Mouse (Mus musculus): ENCODE data around the gene Nell2.

Nell2 gene

DNA sequence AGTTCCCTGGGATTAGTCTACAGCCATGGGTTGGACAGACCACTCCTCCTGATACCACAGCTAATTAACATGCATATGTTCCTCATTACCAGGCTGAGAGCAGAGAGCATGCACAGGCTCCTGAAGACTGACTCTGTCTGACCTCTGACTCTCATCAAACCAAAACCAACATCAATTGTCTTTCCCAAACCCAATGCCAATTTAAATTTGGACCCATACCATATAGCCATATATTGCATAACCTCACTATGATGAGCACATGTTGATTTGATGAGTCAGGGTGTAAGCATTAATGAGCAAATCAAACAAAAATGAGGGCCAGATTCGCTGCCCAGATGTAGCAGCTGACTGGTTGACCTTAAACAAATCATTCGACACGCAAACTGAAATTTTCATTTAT is 51.9 kb downstream of the Nell2 start:
- DNase-seq (ENCODE audit: extremely low read depth, low read depth, low spot score), result no peak

DNA sequence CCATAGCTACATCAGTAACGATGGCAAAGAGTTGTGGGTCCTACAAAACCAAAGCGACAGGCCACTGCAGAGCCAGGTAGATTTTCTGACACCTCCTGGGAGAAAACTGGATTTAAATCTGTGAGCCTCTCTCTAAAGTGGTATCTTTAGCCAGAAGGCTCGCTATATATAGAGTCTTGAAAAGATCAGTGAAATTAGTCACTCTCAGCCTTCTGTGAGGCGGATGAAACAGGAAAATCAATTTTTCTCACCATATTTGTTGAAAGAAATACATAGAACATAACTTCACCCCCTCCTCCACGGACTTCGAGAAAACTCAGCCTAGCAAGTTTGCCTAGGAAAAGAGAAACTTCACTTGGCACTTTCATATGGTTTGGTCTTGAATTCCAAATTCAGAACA is 54.4 kb downstream of the Nell2 start:
- no peak for DNase-seq (ENCODE audit: extremely low read depth, low read depth, low spot score)

DNA sequence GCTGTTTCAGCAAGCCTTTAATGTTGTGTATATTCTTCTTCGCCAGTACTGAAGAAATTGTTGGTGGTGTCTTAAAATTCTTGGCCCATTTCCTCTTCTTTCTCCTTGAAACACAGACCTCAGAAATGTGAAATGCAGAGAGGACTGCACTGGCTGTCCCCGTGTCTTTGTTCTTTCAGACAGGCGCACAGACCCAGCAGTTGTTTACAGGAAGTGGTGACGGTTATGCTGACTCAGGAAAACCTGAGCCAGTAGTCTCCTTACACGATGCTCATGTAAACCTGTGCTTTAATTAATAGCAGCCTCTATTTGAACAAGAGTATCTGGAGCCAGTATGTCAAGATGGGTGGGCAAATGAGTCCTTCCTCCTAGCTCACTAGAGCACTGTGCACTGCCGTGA is 61.2 kb downstream of the Nell2 start:
- DNase-seq (ENCODE audit: extremely low read depth, low read depth, low spot score), result no peak

DNA sequence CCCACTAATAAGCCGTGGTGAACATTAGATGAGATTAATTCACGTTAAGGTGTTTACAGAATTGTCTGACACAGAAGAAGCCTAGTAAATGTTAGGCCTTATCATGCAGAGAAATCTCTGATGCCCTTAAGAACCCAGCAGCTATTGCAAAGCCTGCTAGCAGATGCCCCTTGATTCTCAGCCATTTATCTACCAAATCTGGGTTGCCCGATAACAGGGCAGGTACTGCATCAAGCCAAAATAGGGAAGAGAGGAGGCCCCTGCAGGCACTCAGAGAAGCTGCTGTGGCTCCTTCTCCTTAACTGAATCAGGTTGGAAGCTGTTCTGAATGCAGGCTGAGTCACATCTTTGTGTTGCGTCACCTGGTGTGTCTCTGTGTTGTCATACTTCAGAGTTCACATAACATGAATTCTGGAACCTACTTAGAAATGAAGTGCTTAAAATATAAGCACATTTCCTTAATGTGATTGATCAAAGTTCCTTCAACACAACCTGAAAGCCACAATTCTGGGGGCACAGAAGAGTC is 68.3 kb downstream of the Nell2 start:
- DNase-seq (ENCODE audit: extremely low read depth, low read depth, low spot score), result no peak

DNA sequence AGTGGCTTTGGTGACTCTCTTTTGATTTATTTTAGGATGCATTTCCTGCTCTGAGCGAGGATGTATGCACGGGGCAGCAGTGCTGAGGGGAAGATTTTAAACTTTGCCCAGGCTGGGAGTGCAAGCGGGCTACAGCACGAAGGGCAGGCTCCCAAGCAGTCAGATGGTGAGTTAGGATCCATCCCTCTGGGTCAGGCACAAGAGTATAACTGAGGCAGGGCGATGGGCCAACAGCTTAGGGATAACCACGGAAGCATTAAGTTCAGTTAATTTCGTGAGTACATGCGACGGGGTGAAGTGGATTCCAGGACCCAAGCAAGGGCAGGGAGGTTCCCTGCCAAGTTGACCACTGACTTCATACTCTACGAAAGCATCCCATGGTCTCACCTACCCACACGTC is 83.8 kb downstream of the Nell2 start:
- DNase-seq (ENCODE audit: extremely low read depth, low read depth, low spot score), result no peak

DNA sequence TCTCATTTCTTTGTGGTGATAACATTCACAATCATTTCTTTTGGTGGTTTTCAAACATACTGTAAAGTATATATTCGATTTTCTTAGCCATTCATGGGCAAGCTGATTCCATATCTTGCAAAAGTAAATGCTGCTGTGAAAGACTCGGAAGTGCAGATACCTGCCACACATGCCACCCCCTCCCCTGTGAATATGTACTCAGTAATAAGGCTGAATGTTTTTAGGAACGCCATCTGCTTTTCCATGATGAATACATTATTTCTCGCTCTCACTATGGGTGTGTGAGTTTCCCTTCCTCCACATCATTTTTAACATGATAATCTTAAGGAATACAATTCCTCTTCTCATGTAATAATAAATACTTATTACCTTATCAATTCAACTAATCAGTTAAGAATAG is 90.6 kb downstream of the Nell2 start:
- no peak for DNase-seq (ENCODE audit: extremely low read depth, low read depth, low spot score)

DNA sequence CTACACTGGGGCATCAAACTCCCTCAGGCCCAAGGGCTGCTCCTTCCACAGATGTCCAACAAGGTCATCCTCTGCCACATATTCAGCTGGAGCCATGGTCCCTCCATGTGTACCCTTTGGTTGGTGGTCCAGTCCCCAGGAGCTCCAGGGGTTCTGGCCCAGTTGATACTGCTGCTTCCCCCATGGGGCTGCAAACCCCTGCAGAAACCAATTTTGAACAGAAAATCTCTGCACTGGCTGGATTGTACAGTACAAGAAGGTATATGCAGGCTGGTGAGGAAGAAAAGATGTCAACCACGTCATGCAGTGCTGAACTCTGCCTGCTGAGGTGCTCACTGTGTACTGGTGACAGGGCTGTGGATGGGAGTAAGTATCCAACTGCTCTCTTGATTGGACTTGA is 92.1 kb downstream of the Nell2 start:
- DNase-seq (ENCODE audit: extremely low read depth, low read depth, low spot score), result no peak

DNA sequence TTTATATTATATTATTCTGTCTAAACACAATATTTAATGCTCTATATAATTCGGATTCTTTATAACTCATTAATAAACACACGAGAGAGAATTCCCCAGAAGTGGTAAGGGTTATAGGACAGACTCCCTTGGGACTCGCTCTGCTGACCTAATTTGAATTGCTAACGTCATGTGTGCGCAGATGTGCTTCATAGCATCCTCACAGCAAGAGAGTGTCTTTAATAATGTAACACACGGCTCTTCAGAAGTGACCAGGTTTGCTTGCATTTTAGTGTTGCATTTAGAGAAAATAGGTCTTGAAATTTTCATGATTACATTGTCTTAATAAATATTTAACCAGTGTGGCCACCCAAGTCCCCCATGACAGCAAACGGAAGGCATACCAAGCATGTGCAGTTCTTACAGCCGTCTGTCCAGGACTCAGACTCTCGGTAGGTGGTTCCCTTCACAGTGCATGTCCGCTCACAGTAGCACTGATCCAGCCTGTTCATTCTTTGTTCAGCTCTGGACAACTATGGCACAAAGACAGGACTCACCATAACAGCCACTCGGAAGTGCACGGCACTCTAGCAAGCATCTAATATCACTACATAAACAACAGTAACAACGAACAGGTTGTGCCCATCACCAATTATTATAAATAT is 97.1 kb downstream of the Nell2 start:
- no peak for DNase-seq (ENCODE audit: extremely low read depth, low read depth, low spot score)

DNA sequence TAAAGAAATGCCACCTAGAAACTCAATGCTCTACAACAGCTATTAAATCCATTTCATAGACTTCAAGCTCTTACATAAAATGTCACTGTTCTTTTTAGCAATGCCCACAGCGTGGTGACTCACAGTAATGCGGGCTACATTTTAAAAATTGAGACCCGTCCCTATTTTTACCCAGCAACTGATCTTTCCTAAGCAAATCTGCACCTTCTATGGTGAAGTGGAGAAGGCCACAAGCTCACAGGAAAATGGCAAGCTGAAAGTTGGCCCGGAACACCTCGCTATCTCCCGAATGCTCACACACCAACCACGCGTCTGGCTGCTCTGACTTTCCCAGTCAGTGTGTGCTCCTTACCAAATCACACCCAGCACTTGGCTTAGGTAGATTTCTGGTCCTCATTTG is 98.4 kb downstream of the Nell2 start:
- no peak for DNase-seq (ENCODE audit: extremely low read depth, low read depth, low spot score)

DNA sequence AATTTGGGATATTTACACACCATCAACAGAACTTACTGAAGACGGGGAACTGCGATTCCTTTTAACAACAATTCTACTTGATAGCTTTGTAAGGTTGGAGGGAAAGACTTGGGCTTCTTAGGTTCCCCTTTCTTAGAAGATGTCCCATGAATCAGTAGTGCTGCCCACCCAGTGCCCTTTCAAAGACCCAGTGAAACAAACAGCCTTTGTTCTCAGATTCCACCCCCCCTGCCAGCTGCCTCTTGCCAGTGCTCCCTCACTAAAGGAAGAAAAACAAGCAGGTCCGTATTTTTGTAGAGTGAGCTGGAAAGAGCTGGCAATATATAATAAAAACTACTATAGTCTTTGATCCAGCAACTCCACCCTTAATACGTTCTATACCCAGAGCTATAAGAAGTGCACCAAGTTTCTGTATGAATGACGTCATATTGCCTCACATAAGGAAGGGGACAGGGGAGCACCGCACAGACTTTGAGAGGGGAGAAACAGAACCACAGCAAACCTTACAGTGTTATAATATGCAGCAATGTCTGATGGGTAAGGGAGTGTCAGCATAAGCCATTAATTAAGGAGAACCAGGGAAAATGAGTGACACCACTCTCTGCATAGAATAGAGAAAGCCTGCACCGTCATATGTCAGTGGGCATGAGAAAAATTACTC is 100.2 kb downstream of the Nell2 start:
- DNase-seq (ENCODE audit: extremely low read depth, low read depth, low spot score), result no peak

DNA sequence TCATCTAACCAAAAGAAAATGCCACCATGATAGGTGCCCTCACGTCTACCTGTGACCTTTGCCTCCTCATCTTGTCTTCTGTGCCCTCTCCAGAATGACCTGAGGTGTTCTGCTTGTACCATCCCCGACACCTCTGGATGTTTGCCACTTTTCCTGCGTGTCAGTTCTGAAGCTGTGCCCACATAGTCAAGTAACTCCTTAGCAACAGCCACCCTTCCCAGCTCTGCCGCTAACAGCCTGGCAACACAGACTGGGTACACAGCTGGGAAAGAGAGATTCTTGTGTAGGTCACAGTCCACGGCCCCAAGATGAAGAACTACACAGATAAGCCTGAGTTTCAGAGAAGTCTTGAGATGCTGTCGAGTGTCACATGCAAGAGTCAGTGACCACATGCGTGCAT is 103.3 kb downstream of the Nell2 start:
- no peak for DNase-seq (ENCODE audit: extremely low read depth, low read depth, low spot score)

DNA sequence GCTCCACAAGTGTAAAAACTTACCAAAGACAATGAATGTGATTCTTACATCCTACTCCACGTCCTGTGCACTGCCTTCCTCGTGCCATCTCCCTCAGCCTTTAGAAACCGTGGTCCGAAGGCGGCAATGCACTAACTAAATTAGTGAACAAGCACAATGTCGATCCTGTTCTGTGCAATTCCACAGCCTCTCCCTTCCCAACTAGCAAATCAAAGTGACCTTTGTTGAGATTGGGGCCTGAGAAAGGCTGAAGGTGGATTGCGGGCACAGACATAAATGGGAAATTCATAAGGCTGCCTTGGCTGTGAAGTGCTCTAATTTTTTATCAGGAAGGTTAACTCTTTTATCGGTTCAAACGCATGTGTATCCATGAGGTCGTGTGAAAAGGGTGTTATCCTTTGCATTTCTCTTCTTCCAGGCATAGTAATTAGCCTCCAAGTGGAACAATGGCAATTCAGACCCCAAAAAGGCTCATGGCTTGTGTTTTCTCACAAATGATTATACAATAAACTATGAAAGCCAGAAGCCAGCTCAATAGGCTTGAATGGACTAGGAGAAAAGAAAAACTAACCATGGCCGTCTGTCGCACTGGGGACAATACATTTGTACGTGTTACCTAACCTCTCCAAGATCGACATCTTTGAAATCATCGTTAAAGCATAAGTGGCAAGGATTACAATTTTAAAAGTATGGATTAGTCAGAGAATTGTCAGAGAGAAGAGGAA is 106.0 kb downstream of the Nell2 start:
- DNase-seq (ENCODE audit: extremely low read depth, low read depth, low spot score), result no peak

DNA sequence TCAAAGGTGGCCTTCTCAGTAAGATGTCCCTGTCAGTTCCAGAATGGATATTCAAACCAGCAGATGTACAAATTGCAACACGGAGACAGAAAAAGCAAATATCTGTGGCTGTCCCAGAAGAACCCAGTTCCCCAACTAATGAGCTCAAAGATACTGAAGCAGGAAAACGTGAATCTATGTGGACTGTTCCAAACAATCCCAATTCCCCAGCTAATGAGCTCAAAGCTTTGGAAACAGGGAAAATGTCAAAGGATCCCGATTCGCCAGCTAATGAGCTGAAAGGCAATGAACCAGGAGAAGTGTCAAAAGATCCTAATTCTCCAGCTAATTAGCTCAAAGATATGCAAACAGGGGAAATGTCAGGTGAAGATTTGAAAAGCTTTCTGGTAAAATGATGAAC is 109.7 kb downstream of the Nell2 start:
- no peak for DNase-seq (ENCODE audit: extremely low read depth, low read depth, low spot score)

DNA sequence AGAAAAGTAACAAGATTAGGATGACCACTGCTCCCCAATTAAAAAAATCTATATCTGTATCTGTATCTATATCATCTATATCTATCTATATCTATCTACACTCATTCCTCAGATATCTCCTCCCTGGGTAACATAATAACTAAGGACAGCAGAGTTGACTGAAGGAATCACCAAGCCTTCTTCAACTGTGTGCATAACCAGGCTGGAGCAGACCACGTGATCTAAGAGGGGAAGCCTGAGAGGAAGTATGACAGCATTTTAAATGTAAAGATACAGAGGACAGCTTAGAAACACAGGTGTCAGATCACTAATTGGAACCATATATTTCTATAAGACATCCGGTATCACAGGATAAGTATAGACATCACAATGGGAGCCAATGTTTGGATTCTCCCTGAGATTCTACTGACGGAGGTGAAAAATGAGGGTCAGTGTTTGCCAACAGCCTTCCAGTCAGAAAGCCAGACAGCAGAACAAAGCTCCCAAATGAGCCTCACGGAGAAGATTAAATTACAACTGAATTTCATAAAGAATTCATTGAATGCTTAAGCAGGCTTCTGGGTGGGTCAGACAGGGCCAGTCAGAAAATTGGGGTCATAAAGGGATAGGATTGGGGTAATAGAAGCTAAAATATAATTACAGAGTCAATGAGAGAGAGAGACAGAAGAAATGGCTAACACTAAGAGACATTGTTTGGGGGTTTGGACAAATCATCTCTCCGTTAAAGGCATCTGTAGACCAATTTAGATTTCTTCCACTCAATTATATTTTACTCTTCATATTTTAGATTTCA is 116.2 kb downstream of the Nell2 start:
- no peak for DNase-seq (ENCODE audit: extremely low read depth, low read depth, low spot score)

DNA sequence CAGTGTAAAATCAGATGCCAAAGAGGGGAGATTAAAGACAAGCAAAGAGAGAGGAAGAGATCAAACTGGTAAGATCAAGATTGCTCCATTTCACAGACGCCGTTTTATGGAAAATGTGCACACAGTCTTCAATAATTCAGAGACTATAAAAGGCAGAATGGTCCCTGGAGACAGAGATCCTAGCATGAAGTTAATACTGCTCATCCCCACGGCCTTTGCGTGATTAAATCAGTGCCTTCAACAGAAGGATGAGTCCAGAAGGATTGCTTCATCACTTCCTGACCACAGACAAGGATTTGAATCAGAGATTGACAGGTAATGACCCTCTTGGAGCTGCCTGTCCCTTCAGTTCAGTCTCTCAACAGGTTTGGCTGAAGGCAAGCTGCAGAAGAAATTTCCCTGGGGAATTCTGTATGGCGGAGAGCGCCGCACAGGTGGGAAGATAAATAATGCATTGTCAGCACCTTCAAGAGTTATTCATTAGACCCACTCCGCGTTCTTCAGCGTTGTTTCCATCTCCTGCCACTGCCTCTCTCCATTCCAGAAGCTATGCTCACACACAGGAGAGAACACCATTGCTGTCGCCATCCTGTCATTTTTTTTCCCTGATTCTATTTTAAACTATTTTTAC is 118.0 kb downstream of the Nell2 start:
- DNase-seq (ENCODE audit: extremely low read depth, low read depth, low spot score), result no peak

DNA sequence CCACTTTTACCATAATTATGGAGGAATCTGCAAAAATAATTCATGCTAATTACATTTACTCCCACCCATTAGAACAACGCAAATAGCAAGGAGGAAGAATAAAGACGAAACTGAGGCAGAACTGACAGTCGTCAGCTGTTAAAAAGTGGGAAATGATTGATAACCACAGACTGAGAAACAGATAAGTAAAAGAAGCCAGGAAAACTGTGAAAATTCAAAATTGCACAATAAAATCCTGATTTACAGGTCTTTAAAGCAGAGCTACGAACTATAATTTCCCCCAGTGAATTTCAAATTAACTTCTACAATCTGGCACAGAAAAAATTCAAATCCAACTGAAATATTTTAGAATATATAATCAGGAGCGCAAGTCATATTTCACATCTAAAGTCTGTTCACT is 138.0 kb downstream of the Nell2 start:
- DNase-seq (ENCODE audit: extremely low read depth, low read depth, low spot score), result no peak

DNA sequence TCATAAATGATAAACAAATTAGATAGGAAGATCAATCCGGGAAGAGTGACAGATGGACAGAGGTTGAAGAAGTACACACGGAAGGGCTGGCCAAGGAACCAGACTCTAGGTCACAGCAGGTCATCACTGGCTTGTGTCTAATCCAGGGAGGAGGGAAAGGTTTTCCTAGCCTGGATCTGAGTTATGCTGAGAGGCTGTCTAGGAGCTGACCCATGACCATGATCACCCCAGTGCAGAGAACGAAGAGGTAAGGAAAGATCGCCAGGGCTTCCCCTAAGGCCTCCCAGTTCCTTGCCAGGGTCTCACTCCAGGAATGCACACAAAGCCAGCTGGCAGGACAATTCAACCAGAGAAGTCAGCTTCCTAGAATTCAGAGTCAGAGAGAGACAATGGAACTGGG is 139.4 kb downstream of the Nell2 start:
- DNase-seq (ENCODE audit: extremely low read depth, low read depth, low spot score), result no peak

DNA sequence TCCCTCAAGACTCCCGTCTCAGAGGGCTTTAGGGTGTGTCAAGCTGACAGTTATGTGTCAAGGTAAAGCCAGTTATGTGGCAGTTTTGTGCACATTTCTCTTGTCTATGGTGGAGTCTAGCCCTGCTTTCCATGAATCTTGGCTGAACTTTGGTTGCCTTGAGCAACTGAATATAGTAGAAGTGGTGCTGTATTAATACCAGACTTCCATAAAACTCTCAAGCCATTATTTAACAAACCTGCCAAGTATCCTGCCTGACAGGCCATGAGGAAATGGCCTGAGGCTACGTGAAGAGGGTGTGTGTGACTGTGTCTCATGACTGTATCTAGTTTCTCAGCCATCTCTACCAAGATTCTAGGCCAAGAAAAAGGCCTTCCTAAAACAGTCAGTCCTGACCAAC is 147.5 kb downstream of the Nell2 start:
- DNase-seq (ENCODE audit: extremely low read depth, low read depth, low spot score), result no peak

DNA sequence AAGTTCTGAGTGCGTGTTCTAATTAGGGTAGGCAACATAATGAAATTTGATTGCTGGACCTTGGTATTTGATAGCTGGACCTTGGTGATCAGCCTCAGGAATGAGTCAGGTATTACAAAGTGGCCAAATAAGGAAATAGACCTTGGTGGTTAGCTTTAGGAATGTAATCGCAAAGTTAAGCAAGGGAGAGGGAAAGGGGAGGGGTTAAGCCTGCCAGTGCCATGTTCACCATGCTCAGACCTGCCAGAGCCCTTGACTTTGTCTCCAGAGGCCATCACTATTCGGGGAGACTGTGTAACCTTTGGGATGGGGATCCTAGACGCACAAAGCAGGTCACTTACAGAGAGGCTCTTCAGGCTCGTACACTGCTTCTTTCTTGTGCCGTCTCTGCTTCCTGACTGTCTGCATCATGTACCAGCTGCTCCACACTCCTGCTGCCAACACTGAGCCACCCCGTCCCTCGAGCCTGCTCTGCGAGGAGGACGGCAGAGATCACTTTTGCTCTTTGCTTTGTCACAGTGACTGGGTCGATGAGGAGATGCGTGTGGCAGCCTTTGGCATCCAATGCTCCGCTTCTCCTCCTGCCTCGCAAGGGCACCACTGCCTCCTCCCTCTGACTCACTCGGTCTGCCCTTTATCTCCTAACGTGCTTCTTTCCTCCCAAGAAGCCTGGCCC is 157.5 kb downstream of the Nell2 start:
- DNase-seq (ENCODE audit: extremely low read depth, low read depth, low spot score), result no peak

DNA sequence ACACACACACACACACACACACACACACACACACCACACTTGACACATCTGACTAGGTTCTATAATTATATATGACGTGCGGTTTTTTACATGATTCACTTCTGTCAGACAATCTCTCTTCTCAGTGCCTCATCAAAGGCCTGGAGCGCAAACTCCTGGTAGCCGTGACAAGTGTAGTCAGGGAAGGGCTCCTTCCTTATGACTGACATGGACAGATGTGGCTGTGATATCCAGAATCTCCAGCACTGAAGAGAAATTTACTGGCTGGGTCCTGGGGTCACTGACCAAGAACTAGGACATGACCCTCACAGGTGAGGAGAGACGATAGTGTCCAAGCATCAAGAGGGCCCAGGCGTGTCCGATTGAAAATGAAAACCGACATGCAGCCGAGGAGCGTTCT is 160.2 kb downstream of the Nell2 start:
- DNase-seq (ENCODE audit: extremely low read depth, low read depth, low spot score), result no peak
